Mouse (Mus musculus): ENCODE measurements around the gene Gm45717.
A peak's percentile ranks its signal among the peaks of the same experiment; 100 is the strongest.

Gm45717 gene

GRCm38 (mm10) chr7:140942341-140942740 is 13.4 kb downstream of the Gm45717 start:
- no peak for DNase-seq

- DNase-seq, result peak; percentile 93
Measured at GRCm38 (mm10) chr7:140941222-140942051, 14.3 kb downstream of the Gm45717 start, which contains the start of gene Pgghg. Gene Pgghg (plus strand): TSS chr7:140941391.

DNA sequence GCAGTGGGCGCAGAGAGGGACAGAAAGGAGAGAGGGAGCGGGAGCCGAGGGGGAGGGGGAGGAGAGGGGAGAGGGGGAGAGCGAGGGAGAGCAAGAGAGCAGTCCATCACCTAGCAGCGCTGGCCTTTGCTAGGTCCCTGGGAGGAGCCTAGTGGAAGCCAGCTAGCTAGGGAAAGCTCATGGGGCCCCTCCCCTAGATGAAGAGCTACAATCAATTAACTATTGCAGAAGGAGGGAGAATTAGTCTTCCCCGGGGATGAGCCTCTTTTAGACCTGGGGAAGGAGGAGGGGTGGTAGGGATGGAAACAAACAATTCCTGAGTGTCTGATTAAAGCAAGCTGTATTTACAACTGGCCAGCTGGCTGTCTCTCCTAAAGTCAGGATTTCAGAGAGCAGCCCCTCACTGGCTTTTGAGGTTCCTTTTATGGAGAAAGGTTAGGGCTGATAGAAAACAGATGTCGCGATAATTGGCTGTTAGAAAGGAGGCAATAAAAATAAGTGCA is 16.0 kb downstream of the Gm45717 start:
- DNase-seq, result peak; percentile 66

GRCm38 (mm10) chr7:140938896-140939295 is 16.8 kb downstream of the Gm45717 start:
- DNase-seq, result no peak

GRCm38 (mm10) chr7:140938436-140938835 is 17.3 kb downstream of the Gm45717 start:
- no peak for DNase-seq

DNA sequence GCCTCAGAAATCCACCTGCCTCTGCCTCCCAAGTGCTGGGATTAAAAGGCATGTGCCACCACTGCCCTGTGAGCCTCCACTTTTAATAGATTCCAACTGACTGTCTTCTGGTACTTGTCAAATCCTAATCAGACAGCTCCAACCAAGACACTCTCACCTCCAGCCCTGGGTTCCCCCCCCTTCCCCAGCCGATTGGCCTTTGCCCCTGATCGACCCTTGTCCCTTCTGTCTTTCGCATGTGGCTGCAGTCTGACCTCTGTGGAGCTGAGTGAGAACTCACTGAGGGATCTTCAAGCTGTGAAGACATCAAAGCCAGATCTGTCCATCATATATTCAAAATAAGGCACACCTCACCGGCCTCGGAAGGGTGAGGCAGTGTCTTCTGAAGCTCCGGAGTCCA is 28.6 kb downstream of the Gm45717 start:
- no peak for DNase-seq

GRCm38 (mm10) chr7:140923070-140923775 is 32.5 kb downstream of the Gm45717 start:
- DNase-seq, result no peak

DNA sequence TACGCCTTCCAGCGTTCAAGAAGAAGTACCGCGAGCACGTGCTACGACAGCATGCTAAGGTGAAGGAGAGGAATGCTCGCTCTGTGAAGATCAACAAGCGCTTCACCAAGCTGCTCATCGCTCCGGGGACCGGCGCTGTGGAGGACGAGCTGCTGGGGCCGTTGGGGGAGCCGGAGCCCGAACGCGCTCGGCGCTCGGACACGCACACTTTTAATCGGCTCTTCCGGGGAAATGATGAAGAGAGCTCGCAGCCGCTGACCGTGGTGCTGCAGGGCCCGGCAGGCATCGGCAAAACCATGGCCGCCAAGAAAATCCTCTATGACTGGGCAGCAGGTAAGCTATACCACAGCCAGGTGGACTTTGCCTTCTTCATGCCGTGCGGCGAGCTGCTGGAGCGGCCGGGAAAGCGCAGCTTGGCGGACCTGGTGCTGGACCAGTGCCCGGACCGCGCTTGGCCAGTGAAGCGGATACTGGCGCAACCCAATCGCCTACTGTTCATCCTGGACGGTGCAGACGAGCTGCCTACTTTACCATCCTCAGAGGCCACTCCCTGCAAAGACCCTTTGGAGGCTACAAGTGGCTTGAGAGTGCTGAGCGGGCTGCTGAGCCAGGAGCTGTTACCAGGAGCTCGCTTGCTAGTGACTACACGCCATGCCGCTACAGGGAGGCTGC is 33.2 kb downstream of the Gm45717 start:
- DNase-seq, result peak; percentile 41

GRCm38 (mm10) chr7:140921225-140921975 is 34.3 kb downstream of the Gm45717 start:
- DNase-seq, result no peak

DNA sequence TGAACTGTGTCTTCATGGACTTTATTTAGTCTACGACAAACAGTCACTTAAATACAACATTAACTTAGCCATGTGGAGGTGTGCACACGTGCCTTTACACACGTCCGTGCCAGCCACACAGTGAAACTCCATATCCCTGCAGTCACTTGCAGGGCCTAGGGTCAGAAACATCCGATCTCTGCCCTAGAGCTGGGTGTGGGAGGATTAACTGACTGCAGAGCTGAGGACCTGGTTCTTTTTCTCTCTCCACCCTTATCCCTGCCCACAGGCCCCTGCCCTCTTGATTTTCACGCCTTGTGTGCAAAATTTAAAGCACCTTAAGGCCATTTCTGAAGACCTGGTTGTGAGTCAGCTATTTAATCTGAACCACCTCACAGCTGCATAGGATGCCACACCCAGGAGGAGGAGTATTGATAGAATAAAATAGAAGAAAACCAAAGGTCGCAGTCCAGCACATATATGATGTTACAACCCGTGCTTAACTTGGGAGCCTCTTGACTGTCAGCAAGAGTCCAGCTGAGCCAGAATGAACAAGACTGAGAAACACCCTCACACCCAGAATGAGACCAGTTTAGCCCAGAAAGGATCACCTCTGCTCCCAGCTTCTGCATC is 35.2 kb downstream of the Gm45717 start, which contains the start of gene Nlrp6:
Gene Nlrp6, plus strand, starts transcription at position 485 of the 612 bp plus-strand sequence.
- no peak for DNase-seq

DNA sequence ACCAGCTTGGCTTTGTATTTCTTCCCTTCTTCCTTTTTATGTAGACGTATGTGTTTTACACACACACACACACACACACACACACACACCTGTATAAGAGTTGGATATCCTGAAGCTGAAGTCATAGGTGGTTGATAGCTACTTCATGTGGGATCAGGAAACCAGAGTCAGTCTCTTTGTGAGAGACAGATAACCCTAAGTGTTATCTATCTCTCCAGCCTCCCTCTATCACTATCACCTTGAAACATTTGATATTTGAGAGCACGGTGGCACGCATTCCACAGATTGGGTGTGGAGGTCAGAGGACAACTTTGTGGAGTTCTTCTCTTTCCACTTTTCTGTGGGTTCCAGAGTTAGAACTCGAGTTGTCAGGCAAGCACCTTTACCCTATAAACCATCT is 35.8 kb downstream of the Gm45717 start:
- DNase-seq, result no peak

DNA sequence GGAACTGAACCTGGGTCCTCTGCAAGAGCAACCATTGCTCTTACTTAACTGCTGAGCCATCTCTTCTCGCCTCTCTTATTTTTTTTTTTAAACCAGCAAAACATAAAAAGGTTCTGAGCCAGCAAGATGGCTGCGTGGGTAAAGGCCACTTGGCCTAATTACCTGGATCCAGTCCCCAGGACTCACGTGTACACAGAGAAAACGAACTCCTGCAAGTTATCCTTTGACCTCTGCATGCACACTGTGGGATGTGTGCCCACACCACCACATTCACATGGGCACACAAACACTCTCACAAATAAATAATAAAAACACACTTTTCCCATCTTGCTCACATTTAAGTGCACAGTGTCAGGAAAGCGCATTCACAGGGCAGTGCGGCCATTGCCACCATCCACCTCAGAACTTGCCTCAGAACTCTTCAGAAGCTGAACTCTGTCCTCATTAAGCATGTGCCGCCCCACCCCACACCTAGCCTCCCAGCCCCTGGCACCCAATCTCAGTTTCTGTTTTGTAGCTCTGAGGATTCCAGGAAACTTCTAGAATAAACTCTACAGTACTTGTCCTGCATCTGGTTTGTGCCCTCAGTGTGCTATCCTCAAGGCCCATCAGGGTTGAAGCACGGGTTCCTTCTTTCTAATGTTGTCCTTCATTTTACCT is 41.6 kb downstream of the Gm45717 start:
- DNase-seq, result no peak

DNA sequence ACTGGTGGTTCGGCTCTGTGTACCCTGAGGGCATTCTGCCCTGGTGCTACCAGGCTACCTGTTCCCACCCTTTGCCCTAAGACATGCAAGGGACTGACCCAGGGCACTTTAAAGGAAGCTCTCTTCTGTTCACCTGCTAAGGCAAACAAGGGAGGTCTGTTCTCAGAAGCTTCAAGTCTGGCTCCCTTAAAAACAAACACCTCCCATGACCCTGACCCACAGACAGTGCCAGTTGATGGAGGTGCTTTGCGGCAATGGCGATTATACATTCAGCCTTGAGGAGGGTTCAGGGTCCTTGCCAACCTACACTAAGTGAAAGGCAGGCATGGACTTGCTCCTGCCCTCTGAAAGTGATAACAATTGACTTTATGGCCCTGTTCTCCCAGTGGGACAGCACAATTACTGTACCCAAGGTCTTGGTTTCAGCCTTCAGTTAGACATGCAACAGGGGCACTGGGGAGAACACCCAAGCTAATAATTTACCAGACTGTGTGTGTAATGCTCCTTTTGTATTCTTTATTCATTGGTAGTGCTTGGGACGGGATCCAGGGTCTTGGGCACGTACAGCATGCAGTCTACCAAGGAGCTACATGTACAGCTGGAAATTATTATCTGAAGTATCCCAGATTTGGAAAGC is 42.8 kb downstream of the Gm45717 start:
- no peak for DNase-seq

- DNase-seq, result no peak
Measured at GRCm38 (mm10) chr7:140912293-140912692, 43.4 kb downstream of the Gm45717 start.

DNA sequence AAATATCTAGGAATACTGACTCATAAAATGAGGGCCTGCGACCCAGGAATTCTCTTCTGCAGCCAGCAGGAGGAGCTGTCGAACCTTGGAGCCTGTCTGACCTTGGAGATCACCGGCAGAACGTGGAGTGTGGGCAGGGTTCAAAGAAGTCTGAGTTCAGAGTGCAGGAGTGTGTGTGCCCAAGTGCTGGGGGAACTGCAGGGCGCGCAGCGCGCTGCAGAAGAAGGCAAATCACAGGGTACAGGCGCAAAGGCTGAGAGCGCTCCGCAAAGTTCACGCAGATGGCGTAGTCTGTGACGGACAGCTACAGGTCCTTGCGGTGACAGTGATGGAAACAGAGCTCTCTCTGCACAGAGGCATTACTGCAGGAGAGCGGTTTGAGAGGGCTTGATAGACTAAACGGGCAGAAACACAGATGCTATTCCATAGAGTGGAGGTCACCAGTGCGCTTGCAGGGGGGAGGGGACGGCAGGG is 47.1 kb downstream of the Gm45717 start:
- peak; percentile 86 for DNase-seq

DNA sequence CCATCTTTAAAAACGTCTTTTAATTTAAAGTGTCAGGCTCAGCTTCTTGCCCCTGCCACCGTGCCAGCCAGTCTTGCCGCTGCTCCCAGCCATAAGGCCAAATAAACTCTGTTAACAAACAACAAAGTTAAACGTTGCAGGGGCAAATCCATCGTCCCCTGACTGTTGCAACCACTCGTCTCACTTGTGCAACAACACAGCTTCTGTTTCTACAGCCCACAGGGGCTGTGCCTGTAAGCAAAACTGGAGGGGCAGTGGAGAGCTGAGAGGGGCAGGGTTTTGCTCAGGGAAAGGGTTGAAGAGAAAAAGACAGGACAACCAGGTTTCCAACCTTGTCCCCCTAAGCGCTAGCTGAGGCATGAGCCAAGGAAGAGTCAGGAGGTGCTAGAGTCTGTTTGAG is 47.6 kb downstream of the Gm45717 start:
- no peak for DNase-seq

DNA sequence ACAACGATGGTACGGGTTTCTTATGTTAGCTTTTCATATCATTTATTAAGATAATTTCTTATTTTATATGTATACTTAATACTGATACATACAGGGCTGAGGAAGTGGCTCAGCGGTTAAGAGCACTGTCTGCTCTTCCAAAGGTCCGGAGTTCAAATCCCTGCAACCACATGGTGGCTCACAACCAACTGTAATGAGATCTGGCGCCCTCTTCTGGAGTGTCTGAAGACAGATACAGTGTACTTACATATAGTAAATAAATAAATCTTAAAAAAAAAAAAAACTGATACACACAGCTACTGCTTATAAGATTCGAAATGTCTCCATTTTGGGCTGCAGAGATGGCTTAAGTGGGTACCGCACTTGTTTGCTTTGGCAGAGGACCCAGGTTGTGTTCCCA is 48.0 kb downstream of the Gm45717 start:
- no peak for DNase-seq

DNA sequence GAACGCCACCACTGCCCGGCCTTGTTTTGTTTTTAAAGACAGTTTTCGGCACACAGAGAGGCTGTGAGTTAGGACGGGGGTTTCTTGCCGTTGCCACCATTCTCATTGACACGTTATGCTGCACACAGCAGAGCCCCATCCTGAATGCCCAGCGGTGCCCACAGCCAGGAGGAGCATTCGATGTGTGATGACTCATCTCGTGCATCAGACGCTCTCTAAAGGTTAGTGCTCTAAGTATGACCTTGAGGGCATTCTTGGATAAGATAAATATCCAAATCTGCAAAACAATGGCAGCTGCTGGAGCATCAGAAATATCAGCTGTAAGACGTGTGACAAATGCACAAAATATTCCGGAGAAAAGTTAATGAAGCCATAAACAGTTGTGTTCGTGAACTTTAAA is 48.6 kb downstream of the Gm45717 start:
- DNase-seq, result no peak

GRCm38 (mm10) chr7:140905642-140906081 is 50.1 kb downstream of the Gm45717 start:
- no peak for DNase-seq

- peak; percentile 88 for DNase-seq
Measured at GRCm38 (mm10) chr7:140903212-140903611, 52.5 kb downstream of the Gm45717 start.
